Mouse (Mus musculus): ENCODE data around the gene Ptpn18. TPM values are rescaled to one million over a fixed set of nuclear protein-coding genes. Genes with fewer than 3 reads are reported as not detected.
A peak's percentile ranks its signal among the peaks of the same experiment; 100 is the strongest.
"Not testable (repeated sequence)": the region's sequence is repeated elsewhere in the genome, so short reads cannot be mapped to it uniquely, and the experiment has no call there.

The Ptpn18 gene
- polyA plus RNA-seq, 1 experiment: 9.8 TPM

DNA sequence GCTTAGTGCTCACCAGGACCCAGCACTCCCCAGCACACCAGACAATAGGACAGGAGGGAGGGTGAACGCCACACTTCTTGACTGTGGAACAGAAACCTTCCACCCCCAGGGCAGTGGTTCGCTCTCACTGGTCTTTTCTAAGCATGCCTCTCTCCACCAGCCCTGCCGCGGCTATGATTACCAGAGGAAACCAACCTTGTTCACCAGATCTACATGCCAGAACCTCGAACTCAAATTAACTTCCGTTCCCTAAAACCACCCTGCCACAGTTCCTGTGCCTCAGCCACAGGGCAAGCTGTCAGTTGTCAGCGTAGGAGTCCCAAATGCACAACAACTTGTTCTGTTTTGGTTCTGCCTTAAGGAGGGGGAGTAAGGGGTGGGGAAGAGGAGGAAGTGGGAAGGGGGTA, 51.0 kb downstream of the Ptpn18 start:
- no peak for DNase-seq (ENCODE audit: extremely low spot score in 1 of 2, low spot score in 1 of 2)

DNA sequence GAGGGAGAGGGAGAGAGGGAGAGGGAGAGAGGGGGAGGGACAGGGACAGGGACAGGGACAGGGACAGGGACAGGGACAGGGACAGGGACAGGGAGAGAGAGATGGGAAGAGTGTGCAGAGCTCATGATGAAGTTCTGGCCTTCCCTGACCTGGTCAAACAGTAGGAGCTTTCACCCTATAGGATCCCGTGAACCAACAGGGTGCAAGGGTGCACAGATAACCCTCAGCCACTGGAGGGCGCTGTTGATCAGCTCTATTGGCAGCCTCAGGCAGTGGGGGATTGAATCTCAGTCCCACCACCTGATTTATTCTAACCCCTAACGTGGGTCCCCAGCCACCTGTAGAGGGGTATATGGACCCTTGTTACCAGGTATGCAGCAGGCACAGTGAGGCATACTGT, 51.5 kb downstream of the Ptpn18 start:
- peak in 1 of 2 experiments; percentile 58 for DNase-seq (ENCODE audit: extremely low spot score in 1 of 2, low spot score in 1 of 2)

DNA sequence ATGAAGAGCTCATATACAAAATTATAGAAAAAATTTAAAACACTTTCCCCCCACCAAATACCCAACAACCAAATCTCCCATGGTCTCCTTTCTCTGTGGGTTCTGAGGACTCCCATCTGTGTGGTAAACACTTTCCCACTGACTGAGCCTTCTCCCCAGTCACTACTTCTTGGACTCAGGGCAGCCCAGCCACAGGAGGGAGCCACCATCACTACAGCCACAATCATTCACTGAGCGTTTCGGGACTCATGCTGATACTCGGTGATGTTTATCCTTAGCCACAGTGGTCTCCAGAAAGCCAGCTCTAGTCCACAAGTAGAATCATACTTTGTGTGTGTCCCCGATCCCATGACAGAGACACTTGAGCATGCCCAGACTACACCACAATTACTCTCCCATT, 53.5 kb downstream of the Ptpn18 start:
- no peak for DNase-seq (ENCODE audit: extremely low spot score in 1 of 2, low spot score in 1 of 2)

DNA sequence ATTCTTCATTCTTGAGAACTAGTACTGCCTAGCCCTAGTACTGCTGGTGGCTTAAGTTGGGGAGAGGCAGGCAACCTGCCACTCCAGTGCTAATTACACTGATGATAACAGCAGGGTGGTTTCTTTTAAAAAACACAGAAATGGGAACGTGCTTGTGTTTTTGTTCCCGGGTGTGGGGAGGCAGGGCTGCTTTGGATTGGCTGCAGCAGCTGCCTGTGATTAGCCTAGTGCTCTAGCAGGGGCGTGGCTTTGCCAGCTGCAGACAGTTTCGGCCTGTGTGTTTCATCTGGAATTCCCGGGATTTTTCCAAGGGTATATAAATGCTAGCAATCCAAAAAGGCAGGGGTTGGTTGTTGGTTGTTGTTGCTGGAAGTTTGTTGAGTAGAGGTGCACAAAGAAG, 57.0 kb downstream of the Ptpn18 start:
- DNase-seq (ENCODE audit: extremely low spot score in 1 of 2, low spot score in 1 of 2): no peak

DNA sequence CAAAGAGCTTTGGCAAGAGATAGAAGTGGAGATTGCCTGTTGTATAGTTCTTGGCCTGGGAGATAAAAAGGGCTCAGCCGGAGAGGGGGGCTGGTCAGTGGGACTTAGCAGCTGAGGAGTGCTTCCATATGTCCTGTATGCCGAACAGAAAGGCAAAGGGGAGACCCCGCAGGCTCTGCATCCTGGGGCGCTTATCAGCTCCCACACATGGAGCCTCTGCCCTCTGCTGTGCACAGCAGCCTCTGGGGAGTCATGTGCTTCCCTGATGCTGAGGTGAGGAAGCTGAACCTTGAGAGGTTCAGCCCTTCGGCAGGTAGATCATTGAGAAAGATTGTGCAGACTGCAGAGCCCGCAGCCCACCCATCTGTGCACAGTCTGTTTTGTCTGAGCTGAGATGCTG, 57.7 kb downstream of the Ptpn18 start:
- DNase-seq (ENCODE audit: extremely low spot score in 1 of 2, low spot score in 1 of 2): not testable (repeated sequence)

DNA sequence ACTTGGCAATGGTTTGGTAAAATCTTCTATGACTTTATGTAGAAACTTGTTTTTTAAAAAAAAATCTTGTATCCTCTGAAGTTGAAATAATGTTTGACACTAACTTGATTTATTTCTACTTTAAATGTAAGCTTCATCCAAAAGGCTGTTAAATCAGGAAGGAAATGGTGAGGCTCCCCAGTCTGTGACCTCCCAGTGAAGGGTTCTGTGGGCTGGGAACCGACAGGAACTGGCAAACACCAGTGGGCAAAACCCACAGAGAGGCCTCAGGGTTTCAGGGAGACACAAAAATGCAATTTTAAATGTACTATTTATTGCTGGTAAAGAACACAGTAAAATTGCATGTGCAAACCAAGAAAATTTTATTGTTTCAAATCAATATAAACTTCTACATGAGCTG, 58.2 kb downstream of the Ptpn18 start:
- DNase-seq (ENCODE audit: extremely low spot score in 1 of 2, low spot score in 1 of 2): not testable (repeated sequence)

DNA sequence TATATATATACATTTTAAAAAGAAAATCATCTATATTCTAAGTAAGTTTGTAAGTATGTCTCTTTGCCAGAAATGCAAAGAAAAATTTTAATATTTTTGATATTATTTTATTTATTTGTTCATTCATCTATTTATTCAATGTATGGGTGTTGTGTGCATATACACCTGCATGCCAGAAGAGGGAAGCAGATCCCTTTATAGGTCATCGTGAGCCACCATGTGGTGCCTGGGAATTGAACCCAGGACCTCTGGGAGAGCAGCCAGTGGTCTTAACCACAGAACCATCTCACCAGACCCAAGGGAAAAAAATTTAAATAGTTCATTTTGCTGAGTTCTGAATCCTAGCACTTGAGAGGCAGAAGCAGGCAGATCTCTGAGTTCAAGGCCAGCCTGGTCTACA, 58.7 kb downstream of the Ptpn18 start:
- no peak for DNase-seq (ENCODE audit: extremely low spot score in 1 of 2, low spot score in 1 of 2)

DNA sequence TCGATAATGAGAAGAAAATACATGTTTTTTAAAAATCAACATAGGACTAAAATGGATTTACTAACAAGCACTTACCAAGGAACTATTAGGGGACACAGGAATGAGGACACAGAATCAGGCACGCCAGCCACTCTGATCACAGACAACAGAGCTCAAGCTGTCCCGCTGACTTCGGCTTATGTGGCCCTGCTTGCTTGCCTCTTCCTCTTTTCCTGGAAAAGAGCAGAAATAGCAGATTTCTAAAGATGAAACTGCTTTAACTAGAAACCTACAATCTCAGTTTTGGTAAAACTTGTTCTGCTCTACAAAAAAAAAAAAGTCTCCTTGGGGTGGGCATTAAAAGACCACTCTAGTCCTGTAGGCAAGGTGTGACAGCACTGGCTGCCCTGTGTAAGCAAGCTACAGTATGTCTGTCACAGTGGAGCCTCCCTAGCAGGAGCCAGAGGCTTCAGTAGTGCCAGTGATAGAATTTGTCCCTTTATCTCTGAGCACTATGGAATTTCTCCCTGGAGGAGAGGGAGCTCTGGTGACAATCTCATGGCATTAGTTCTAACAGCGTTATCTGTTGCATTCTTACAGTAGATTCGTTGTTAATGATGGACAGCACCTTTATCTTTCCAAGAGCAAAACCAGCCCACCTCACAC, 62.8 kb downstream of the Ptpn18 start:
- DNase-seq (ENCODE audit: extremely low spot score in 1 of 2, low spot score in 1 of 2): no peak

DNA sequence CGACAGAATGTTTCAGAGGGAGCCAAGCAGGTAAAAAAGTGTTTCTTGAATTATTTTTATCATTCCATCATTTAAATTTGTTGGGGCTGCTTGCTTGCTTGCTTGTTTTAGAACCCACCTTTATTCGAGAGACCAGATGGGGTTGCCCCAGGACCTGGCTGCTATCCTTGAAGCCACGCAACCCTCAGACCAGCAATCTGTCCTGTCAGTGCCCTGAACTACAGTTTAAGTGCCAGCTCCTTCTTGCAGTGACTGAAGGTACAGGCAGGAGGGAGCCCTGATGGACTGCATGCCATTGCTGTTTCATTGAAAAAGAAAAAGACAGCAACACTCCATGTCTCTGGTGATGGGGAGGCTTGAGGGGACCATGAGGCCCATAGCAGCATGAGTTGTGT, 63.3 kb downstream of the Ptpn18 start:
- DNase-seq (ENCODE audit: extremely low spot score in 1 of 2, low spot score in 1 of 2): no peak

DNA sequence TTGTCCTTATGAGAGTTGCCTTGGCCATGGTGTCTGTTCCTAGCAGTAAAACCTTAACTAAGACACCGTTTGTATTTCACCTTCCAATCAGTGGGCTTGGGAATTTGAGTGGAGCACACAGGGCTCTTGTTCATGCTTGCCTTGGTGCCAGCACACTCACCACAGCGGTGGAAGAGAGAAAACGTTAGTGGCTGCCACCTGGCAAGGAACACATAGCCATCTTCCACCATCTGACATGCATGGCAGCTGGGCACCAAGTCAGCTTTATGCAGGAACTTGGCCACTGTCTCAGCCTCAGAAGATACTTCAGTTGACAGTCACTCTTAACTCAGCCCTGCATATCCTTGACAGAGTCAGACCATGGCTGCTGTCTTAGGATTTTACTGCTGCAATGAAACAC, 64.1 kb downstream of the Ptpn18 start:
- DNase-seq (ENCODE audit: extremely low spot score in 1 of 2, low spot score in 1 of 2): no peak

Other genes with a start within 250 kb of the Ptpn18 start
- 35.7 and 36.4 TPM in 2 replicates for gene Ccdc115, start 20.1 kb upstream of the Ptpn18 start, polyA plus RNA-seq (2012; rRNA removed)
- 23.0 and 26.8 TPM in 2 replicates for gene Imp4, start 19.9 kb upstream of the Ptpn18 start, polyA plus RNA-seq (2012; rRNA removed)
- gene Prss39, start 38.6 kb downstream of the Ptpn18 start, polyA plus RNA-seq (2012; rRNA removed): not detected in 2 replicates
- not detected in 2 replicates for gene Cfc1, start 75.9 kb downstream of the Ptpn18 start, polyA plus RNA-seq (2012; rRNA removed)
- not detected in 2 replicates for gene Prss40, start 101.2 kb downstream of the Ptpn18 start, polyA plus RNA-seq (2012; rRNA removed)
- 11.8 and 13.4 TPM in 2 replicates for gene Amer3, start 119.9 kb downstream of the Ptpn18 start, polyA plus RNA-seq (2012; rRNA removed)